Mouse (Mus musculus) testis, adult 2 months (tissue): Measurements from ENCODE around the gene Noxa1.

Experiments used
- CTCF ChIP-seq: fragments of 200-500 bp; IDR thresholded peaks from 2 replicates; pipeline ENCODE4 v1.5.1; 2012; ENCODE audit warnings: low read depth, mild to moderate bottlenecking, inconsistent platforms, low read length, moderate library complexity; ENCODE audit not compliant: control insufficient read depth, insufficient read depth, insufficient replicate concordance
- POLR2A ChIP-seq: fragments of 200-500 bp; IDR thresholded peaks from 2 replicates; pipeline ENCODE4 v1.6.1; 2012; ENCODE audit warnings: low read depth, mild to moderate bottlenecking, inconsistent platforms, low read length, moderate library complexity; ENCODE audit not compliant: control insufficient read depth

GRCm38 (mm10) chr2:25124411-25124810 is 29.5 kb upstream of the Noxa1 start:
- TF ChIP-seq POLR2A (no peak), CTCF (no peak)
